Mouse (Mus musculus) liver, postnatal 0 days (tissue): Measurements from ENCODE around the gene Cacng4. TPM values are rescaled to one million over a fixed set of nuclear protein-coding genes. Genes with fewer than 3 reads are reported as not detected.

Experiments
- ATAC-seq: fragments of 200-750 bp; cut with Nextera tagmentation; 2 replicates; pipeline ENCODE4 v1.8.0; 2017; ENCODE audit warnings: mild to moderate bottlenecking, moderate library complexity
- DNase-seq: peaks from one replicate; pipeline ENCODE4 v3.0.0-alpha.2; 2016
- H3K27ac ChIP-seq: fragments of 300-500 bp; sonication (generic); 2 replicates; pipeline ENCODE4 v1.5.1; 2014; ENCODE audit warnings: antibody characterized with exemption, moderate library complexity, mild to moderate bottlenecking, low read depth
- H3K27me3 ChIP-seq: fragments of 300-500 bp; sonication (generic); 2 replicates; pipeline ENCODE4 v1.6.1; 2014; ENCODE audit warnings: low read length, control low read depth, mixed read lengths; ENCODE audit not compliant: insufficient read depth
- H3K36me3 ChIP-seq: fragments of 300-500 bp; sonication (generic); replicated peaks from 2 replicates; pipeline ENCODE4 v1.6.1; 2014; ENCODE audit warnings: mild to moderate bottlenecking, control low read depth, low read length, moderate library complexity, mixed read lengths; ENCODE audit not compliant: insufficient read depth
- H3K4me1 ChIP-seq: fragments of 300-500 bp; sonication (generic); 2 replicates; pipeline ENCODE4 v1.6.1; 2014; ENCODE audit warnings: antibody characterized with exemption, mild to moderate bottlenecking, control low read depth; ENCODE audit not compliant: insufficient read depth
- H3K4me2 ChIP-seq: fragments of 300-500 bp; sonication (generic); 2 replicates; pipeline ENCODE4 v1.6.1; 2014; ENCODE audit warnings: low read depth, mild to moderate bottlenecking, low read length, moderate library complexity, mixed read lengths
- H3K4me3 ChIP-seq: fragments of 300-500 bp; sonication (generic); 2 replicates; pipeline ENCODE4 v1.5.1; 2014; ENCODE audit warnings: low read depth, low read length
- H3K9ac ChIP-seq: fragments of 300-500 bp; sonication (generic); replicated peaks from 2 replicates; pipeline ENCODE4 v1.6.1; 2014; ENCODE audit warnings: mild to moderate bottlenecking, moderate library complexity
- H3K9me3 ChIP-seq: fragments of 300-500 bp; sonication (generic); 2 replicates; pipeline ENCODE4 v1.6.1; 2016; ENCODE audit warnings: mild to moderate bottlenecking, control low read depth, low read length, mixed read lengths
- CTCF ChIP-seq: sonication (generic); IDR thresholded peaks from 2 replicates; pipeline ENCODE4 v1.5.1; 2016; ENCODE audit warnings: antibody characterized with exemption, low read depth
- EP300 ChIP-seq: IDR thresholded peaks from 2 replicates; pipeline ENCODE4 v1.6.1; 2016; ENCODE audit warnings: antibody characterized with exemption, low read depth, mild to moderate bottlenecking
- WGBS: fragments of 180-500 bp; shearing (Covaris S2); extraction: QIAGEN DNeasy Blood & Tissue Kit; methylation state at CpG from one replicate; pipeline ENCODE4 v1.1.7; 2014; ENCODE audit not compliant: insufficient replicate concordance; 5-methylcytosine and 5-hydroxymethylcytosine counted together
- polyA plus RNA-seq: library from polyadenylated mRNA; unstranded; fragments of >200 nt; fragmentation: Nextera tagmentation; extraction: Ambion mirVana; gene quantifications from 2 replicates; pipeline ENCODE4 v1.2.1, GENCODE M21; 2015

Gene Cacng4
- polyA plus RNA-seq, 1 experiment from 2014 or later = not detected

GRCm38 (mm10) chr11:107710379-107710778, 84.0 kb downstream of the Cacng4 start:
- H3K27ac ChIP-seq = no peak overlapping the region
- WGBS = 52% methylated on average over 3 of the region's 3 CpGs
- no peaks in the 10 kb centered on the region for H3K36me3 ChIP-seq
- no peaks in the 10 kb centered on the region for H3K27me3 ChIP-seq
- DNase-seq = no peak
- no peak overlapping the region for H3K4me3 ChIP-seq
- no peak overlapping the region for H3K9ac ChIP-seq
- no peak for ATAC-seq
- H3K4me1 ChIP-seq = peaks cover 3% of the 10 kb centered on the region; the same call in 1 of the 2 replicates
- H3K4me2 ChIP-seq = no peak overlapping the region
- no peaks in the 10 kb centered on the region for H3K9me3 ChIP-seq
- TF ChIP-seq EP300 = no peak
- TF ChIP-seq CTCF = no peak

DNA sequence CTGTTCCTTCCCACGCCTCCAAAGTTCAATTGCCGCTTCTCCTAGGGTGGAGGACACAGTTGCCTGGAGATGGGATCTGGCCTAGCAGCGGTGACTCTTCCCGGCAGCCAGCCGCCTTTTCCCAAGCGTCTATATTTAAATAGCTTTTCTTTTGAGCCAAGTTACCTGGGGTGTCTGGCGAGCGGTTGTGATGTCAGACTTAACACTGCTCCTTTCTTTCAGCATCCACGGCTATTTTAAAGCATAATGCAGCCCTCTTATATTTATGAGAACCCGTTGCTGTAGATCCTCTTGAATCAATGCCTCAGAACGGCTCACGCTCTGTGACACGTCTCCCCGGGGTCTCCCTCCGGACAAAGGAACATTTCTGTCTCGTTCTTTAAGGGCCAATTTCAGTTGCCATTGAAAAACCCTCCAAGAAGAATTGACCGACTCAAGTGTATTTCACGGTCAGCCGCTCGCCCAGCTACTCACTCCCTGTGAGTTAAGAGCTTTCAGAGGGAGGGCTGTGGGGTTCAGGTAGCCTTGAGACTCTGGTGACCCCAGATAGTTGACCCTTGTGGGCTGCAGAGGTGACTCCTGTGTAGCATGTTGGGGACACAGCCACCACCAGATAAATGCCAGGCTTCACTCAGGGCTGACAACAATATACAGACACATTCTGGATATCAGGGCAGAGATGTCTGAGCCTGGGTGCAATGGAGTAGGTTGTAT, 86.3 kb downstream of the Cacng4 start:
- H3K4me2 ChIP-seq = no peak overlapping the region
- peaks cover 12% of the 10 kb centered on the region; the same call in 1 of the 2 replicates for H3K4me1 ChIP-seq
- H3K36me3 ChIP-seq = no peaks in the 10 kb centered on the region
- no peak overlapping the region for H3K4me3 ChIP-seq
- ATAC-seq (no peak), DNase-seq (no peak)
- H3K27ac ChIP-seq = no peak overlapping the region
- WGBS = 79% methylated on average over 20 of the region's 20 CpGs
- H3K9me3 ChIP-seq = no peaks in the 10 kb centered on the region
- H3K9ac ChIP-seq = no peak overlapping the region
- no peaks in the 10 kb centered on the region for H3K27me3 ChIP-seq
- no peak for TF ChIP-seq CTCF

DNA sequence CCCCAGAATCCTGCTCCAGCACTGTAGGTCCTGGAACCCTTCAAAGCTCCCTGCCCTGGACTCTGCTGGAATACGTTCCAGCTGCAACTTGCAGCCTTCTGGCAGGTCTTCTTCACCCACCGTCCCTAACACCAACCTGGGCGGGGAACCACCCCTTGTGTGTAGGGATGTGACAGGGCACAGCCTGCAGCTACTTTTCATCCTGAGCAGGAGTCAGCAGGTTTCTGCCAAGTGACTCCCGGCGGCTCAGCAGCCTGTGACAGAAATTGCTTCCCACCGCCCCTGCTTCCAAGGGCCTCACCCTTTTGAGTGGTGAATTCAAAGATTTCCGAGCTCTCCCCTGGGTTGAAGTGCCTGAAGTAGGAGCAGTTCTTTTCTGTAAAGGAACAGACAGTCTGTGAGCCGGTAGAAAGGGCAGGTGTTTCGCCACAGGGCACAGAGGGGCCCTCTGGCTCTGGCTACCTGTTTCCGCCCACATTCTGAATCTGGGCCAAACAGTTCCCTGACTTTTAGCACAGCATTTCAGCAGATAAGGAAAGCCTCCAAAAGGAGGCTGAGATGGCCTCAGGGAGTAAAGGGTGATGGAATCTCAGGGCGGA, 88.8 kb downstream of the Cacng4 start:
- ATAC-seq (peak; percentile 72), DNase-seq (peak; percentile 60)
- Histone ChIP-seq H3K4me1 (peaks cover 12% of the 10 kb centered on the region; the same call in 1 of the 2 replicates), H3K4me3 (no peak overlapping the region), H3K9ac (no peak overlapping the region), H3K27ac (no peak overlapping the region), H3K36me3 (no peaks in the 10 kb centered on the region), H3K9me3 (no peaks in the 10 kb centered on the region), H3K4me2 (no peak overlapping the region), H3K27me3 (no peaks in the 10 kb centered on the region)
- WGBS = 64% methylated on average over 11 of the region's 11 CpGs
- TF ChIP-seq CTCF = no peak
- no peak for TF ChIP-seq EP300

- Histone ChIP-seq H3K27me3 (no peaks in the 10 kb centered on the region), H3K9me3 (no peaks in the 10 kb centered on the region), H3K4me2 (no peak overlapping the region), H3K27ac (no peak overlapping the region), H3K4me3 (no peak overlapping the region), H3K9ac (no peak overlapping the region), H3K4me1 (peaks cover 12% of the 10 kb centered on the region; the same call in 1 of the 2 replicates), H3K36me3 (no peaks in the 10 kb centered on the region)
- TF ChIP-seq EP300 = no peak
- TF ChIP-seq CTCF = no peak
- DNase-seq (no peak), ATAC-seq (no peak)
- 87% methylated on average over 6 of the region's 6 CpGs for WGBS
Measured at GRCm38 (mm10) chr11:107705060-107705459, 89.3 kb downstream of the Cacng4 start.

DNA sequence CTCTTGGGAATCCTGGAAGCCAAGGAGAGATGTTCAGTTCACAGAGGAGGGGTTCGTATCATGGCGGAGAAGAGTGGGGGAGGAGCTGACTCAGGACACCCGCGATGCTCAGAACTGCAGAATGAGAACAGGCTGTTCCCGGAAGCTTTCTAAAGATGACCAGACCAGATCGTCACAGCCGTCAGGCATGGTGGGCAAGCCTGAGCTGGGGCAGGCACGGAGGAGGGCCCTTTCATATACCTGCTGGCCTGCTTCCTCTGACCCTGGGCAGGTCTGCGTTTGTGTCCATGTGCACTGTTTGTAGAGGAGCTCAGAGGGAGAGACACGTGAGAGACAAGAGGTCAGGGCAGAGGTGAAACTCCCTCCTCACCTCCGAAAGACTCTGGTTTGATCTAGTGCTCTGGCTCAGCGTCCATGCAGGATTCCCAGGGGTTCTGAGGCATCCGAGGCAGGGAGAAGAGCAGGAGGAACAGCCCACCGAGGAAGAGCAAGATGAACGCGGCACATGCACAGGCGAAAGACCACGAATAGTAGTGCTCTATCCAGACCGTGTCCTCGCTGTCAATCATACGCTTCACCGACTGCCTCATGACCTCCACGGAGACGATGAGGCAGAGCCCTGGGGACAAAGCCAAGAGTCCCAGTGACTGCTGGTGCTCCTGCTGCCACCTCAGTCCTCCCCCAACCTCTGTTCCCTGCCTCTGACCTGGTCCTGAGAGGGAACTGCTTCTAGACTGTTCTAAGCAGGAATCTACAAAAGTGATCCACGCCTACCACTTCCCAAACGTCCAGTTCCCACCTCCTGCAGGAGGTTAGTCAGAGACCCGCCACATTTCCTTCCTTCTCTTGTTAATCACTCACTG, 90.9 kb downstream of the Cacng4 start:
- Histone ChIP-seq H3K9me3 (no peaks in the 10 kb centered on the region), H3K4me1 (peaks cover 12% of the 10 kb centered on the region; the same call in 1 of the 2 replicates), H3K9ac (no peak overlapping the region; the same call in 1 of the 2 replicates), H3K4me3 (no peak overlapping the region), H3K4me2 (peak overlapping the region; percentile 7; the same call in 1 of the 2 replicates), H3K27ac (no peak overlapping the region), H3K27me3 (no peaks in the 10 kb centered on the region), H3K36me3 (no peaks in the 10 kb centered on the region)
- ATAC-seq (peak; percentile 38; the same call in 1 of the 2 replicates), DNase-seq (no peak)
- no peak for TF ChIP-seq CTCF
- 45% methylated on average over 27 of the region's 27 CpGs for WGBS

DNA sequence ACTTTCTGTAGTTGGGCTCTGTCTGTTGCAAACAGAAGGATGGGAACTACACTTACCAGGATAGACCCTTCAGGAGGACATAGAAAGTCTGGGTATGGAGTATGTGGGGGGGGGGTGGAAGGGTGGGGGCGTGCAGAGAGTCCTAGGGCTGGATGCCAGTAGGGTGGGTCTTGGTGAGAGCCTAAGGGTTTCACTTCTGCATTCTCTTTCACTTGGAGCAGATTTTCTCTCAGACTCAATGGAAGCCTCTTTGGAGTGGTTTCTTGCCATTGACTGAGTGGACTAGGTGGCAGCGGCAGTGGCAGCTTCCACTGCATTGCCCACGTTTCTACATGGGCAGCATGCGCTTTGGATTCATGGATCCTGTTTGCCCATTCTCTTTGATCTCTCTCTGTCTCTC, 94.4 kb downstream of the Cacng4 start:
- H3K27ac ChIP-seq = no peak overlapping the region
- 0 out of 2 replicates have a peak, but pooled peaks cover 8% of the 10 kb centered on the region for H3K4me1 ChIP-seq
- DNase-seq = no peak
- no peaks in the 10 kb centered on the region for H3K27me3 ChIP-seq
- no peak overlapping the region for H3K4me3 ChIP-seq
- H3K4me2 ChIP-seq = no peak overlapping the region
- WGBS = 61% methylated on average over 4 of the region's 4 CpGs
- TF ChIP-seq CTCF = no peak
- TF ChIP-seq EP300 = no peak
- no peak overlapping the region for H3K9ac ChIP-seq
- no peaks in the 10 kb centered on the region for H3K36me3 ChIP-seq
- H3K9me3 ChIP-seq = no peaks in the 10 kb centered on the region
- no peak for ATAC-seq
